Mouse (Mus musculus): ENCODE data around the gene Lix1l.

- TF ChIP-seq CTCF (IDR thresholded peaks at IDR 0.05; ENCODE audit: low read depth, low read length) (no peak), TAL1 (conservative IDR thresholded peaks at IDR 0.05; ENCODE audit: low read depth, low read length) (no peak)
Observed at GRCm38 (mm10) chr3:96597435-96597891, 3.5 kb upstream of the Lix1l start.

All from G1E (cell line).